Mouse (Mus musculus) erythroblast, embryonic 14.5 days (primary cell): ENCODE results near the gene Snd1.

Source experiments
- GATA1 ChIP-seq: IDR thresholded peaks from 2 replicates; pipeline ENCODE4 v1.6.1; 2012; ENCODE audit warnings: low read length, inconsistent platforms, mixed read lengths
- TAL1 ChIP-seq: IDR thresholded peaks from 3 replicates; pipeline ENCODE4 v1.6.1; 2012; ENCODE audit warnings: low read length, inconsistent platforms, mixed read lengths

DNA sequence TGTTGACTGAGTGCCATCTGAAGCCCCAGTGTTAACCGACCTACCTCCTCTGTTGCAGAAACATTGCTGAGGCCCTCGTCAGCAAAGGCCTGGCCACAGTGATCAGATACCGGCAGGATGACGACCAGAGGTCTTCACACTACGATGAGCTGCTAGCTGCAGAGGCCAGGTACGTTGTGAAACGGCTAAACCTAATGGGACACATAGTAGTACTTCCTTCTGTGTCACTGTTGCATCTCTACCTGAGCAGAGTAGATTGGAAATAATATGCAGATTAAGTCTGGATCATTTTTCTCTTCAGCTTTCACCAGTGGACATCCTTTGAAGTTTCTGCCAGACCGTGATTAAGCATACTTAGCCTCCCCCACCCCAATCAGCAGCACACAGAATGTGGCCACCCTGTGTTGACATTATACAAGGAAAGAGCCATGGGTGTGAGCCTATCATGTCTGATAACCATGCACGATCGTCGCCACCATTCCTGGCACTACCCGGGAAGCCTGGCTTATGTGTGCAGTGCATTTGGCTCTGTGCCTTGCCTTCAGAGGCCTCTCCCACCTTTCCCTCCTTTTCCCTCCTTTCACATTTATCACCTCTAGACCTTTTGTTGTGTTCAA, 232.1 kb downstream of the Snd1 start:
- TF ChIP-seq GATA1 (no peak; the same call in 1 of the 2 replicates), TAL1 (peak; percentile 64)
